Mouse (Mus musculus): ENCODE data around the gene Ovol1.

DNA sequence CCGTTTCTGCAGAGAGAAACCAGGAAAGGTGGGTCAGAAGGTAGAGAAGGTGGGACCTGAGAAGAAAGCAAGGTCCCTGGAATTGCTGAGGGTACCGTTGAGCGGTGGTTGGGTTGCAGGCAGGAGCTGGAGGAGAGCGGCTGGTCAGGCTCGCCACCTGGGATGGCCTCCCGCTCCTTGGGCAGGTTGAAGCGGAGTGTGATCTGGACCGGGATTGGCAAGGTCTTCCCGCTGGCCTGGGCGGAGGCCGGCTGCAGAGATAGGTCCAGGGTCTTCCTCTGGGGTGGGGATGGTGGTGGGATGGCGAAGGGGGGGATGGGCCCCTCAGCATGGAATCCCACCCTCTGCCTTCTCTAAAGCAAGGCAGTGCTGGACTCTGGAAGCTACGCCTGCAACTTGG, 48.3 kb upstream of the Ovol1 start:
- TF ChIP-seq CTCF (IDR thresholded peaks at IDR 0.05; ENCODE audit: control insufficient read depth, insufficient read depth, insufficient replicate concordance, low read depth, low read length), result no peak
- no peak for TF ChIP-seq POLR2A (IDR thresholded peaks at IDR 0.05; ENCODE audit: control insufficient read depth, low read depth, low read length)

Measured in testis, adult 2 months (tissue).